Mouse (Mus musculus) urinary bladder, postnatal 0 days (tissue): Measurements from ENCODE around the gene Slc4a1ap. TPM values are rescaled to one million over a fixed set of nuclear protein-coding genes. Genes with fewer than 3 reads are reported as not detected.

Experiments
- polyA plus RNA-seq: library from polyadenylated mRNA; unstranded; fragments of >200 nt; fragmentation: Nextera tagmentation; extraction: Ambion mirVana; gene quantifications from 2 replicates; pipeline ENCODE4 v1.2.1, GENCODE M21; 2015

The Slc4a1ap gene
- 17.3 and 20.0 TPM in 2 replicates for polyA plus RNA-seq

GRCm38 (mm10) chr5:31526354-31527116, at the start of gene Slc4a1ap:
Gene Slc4a1ap (plus strand): TSS chr5:31526995.

DNA sequence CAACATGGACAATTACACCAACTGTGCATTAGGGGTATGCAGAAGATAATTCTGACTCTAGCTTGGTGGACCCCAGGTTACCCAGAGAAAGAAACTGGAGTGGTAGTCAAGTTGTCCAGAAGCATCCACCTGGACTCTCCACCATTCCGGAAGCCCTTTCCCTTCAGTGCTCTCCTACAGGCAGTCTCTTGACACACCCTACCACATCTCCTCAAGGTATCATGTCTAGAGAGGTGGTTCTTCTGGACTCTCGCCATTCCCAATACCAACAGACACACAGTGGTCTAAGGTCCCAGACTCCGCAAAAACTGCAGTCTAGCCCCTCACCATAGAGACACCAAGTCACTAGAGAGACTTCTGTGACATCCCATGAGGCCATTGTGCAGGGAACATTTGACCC, 41.4 kb upstream of the Slc4a1ap start, which contains the start of gene 4930548H24Rik:
Gene 4930548H24Rik (plus strand): TSS at position 301 of the 400 bp plus-strand sequence.

GRCm38 (mm10) chr5:31494513-31495297, 32.1 kb upstream of the Slc4a1ap start, which contains the start of gene Gpn1:
Gene Gpn1 (plus strand): TSS chr5:31494741.

GRCm38 (mm10) chr5:31527707-31528106, 912 bp downstream of the Slc4a1ap start, which contains the start of gene Supt7l:
Gene Supt7l (minus strand): TSS chr5:31527807.

GRCm38 (mm10) chr5:31596481-31597429, 70.0 kb downstream of the Slc4a1ap start, which contains the start of gene Mrpl33:
Gene Mrpl33 (plus strand): TSS chr5:31596935.

Other genes with a start within 250 kb of the Slc4a1ap start
- gene Ift172, start 235.9 kb upstream of the Slc4a1ap start, polyA plus RNA-seq, result 9.7 and 12.7 TPM in 2 replicates
- 12.9 and 13.2 TPM in 2 replicates for gene Fndc4, start 230.9 kb upstream of the Slc4a1ap start, polyA plus RNA-seq
- 0.11 TPM in 1 of 2 replicates, not detected in the other for gene Gckr, start 229.6 kb upstream of the Slc4a1ap start, polyA plus RNA-seq
- gene Zfp512, start 74.6 kb upstream of the Slc4a1ap start, polyA plus RNA-seq, result 16.1 and 17.2 TPM in 2 replicates
- not detected in 2 replicates for gene 4930548H24Rik, start 41.3 kb upstream of the Slc4a1ap start, polyA plus RNA-seq
- gene Gpn1, start 32.3 kb upstream of the Slc4a1ap start, polyA plus RNA-seq, result 25.9 and 26.0 TPM in 2 replicates
- 13.3 and 13.4 TPM in 2 replicates for gene Supt7l, start 812 bp downstream of the Slc4a1ap start, polyA plus RNA-seq
- 490 and 531 TPM in 2 replicates for gene Mrpl33, start 69.9 kb downstream of the Slc4a1ap start, polyA plus RNA-seq
- 1.8 and 2.8 TPM in 2 replicates for gene Rbks, start 170.6 kb downstream of the Slc4a1ap start, polyA plus RNA-seq
- gene Babam2, start 170.7 kb downstream of the Slc4a1ap start, polyA plus RNA-seq, result 49.7 and 60.4 TPM in 2 replicates